Comparison of ENCODE assay signal across 10 mouse cellular contexts in genomic region chr1:169166041-169166850, GRCm38 (mm10).
A peak's percentile ranks its signal among the peaks of the same experiment; 100 is the strongest.
DNase-seq lines count a peak whose midpoint lies in the region; ATAC-seq lines count a peak whose summit lies in the region.
"Had no signal": no experiment of that assay in that cellular context is flagged by ENCODE, and none has a peak within 500 bp of the region (broad histone marks: within the 10 kb centered on the region; RNA-seq: fewer than 3 reads in every experiment).

No protein-coding gene starts in this region.

- no peaks in the 10 kb centered on the region for H3K27me3 ChIP-seq in limb, embryonic 15.5 days
- H3K27me3 ChIP-seq: CH12.LX had no signal

- peak; percentile 6 for DNase-seq in heart, adult 8-10 months (ENCODE audit: low spot score)
- DNase-seq in heart, postnatal 14 days = no peak
- peak; percentile 54 for DNase-seq in NIH3T3 (ENCODE audit: low read depth)
- DNase-seq in fibroblast of lung, adult 2 months (ENCODE audit: low read depth) = peak; percentile 92
- DNase-seq in right cerebral cortex, postnatal 14 days = no peak
- no peak for DNase-seq in spleen, postnatal 10 days (ENCODE audit: low spot score in 2 of 2)
- DNase-seq: thymus, adult 18-20 months had no signal

- no peak overlapping the region for H3K4me2 ChIP-seq in limb, embryonic 15.5 days

- WGBS in limb, embryonic 15.5 days = 41% methylated on average over 5 of the region's 5 CpGs

- peak; percentile 63; the same call in 1 of the 2 replicates for ATAC-seq in limb, embryonic 15.5 days (ENCODE audit: insufficient number of reproducible peaks, low FRiP score, low TSS enrichment, low read depth)

- intact Hi-C loops in heart, postnatal 14 days (cut with DNase I) = no loop called here

- H3K4me3 ChIP-seq in limb, embryonic 15.5 days = no peak overlapping the region

- no peak overlapping the region for H3K27ac ChIP-seq in limb, embryonic 15.5 days
- H3K27ac ChIP-seq: macrophage had no signal

- no peaks in the 10 kb centered on the region for H3K36me3 ChIP-seq in limb, embryonic 15.5 days

- no peaks in the 10 kb centered on the region for H3K9me3 ChIP-seq in limb, embryonic 15.5 days

- H3K4me1 ChIP-seq in limb, embryonic 15.5 days = peaks cover 9% of the 10 kb centered on the region

- H3K9ac ChIP-seq in limb, embryonic 15.5 days = no peak overlapping the region

Comparison
In these comparisons a context has a peak if more than half of its experiments do, and no peak if none do; other contexts are left out.
1. DNase-seq: peak in heart, adult 8-10 months (single experiment), NIH3T3 (single experiment) and fibroblast of lung, adult 2 months (single experiment); none in heart, postnatal 14 days (0 of 2), right cerebral cortex, postnatal 14 days (single experiment) and spleen, postnatal 10 days (0 of 2).